Mouse (Mus musculus) cerebellum, adult 8-10 months (tissue): ENCODE measurements at regions not wholly inside any gene's neighbourhood (a gene's known extent, or its start where the extent isn't known, plus 50 kb on each side); places are given as distances from the start of the nearest gene placed in this dataset.

Experiments
- DNase-seq: peaks from one replicate; pipeline ENCODE4 v3.0.0; 2022

DNA sequence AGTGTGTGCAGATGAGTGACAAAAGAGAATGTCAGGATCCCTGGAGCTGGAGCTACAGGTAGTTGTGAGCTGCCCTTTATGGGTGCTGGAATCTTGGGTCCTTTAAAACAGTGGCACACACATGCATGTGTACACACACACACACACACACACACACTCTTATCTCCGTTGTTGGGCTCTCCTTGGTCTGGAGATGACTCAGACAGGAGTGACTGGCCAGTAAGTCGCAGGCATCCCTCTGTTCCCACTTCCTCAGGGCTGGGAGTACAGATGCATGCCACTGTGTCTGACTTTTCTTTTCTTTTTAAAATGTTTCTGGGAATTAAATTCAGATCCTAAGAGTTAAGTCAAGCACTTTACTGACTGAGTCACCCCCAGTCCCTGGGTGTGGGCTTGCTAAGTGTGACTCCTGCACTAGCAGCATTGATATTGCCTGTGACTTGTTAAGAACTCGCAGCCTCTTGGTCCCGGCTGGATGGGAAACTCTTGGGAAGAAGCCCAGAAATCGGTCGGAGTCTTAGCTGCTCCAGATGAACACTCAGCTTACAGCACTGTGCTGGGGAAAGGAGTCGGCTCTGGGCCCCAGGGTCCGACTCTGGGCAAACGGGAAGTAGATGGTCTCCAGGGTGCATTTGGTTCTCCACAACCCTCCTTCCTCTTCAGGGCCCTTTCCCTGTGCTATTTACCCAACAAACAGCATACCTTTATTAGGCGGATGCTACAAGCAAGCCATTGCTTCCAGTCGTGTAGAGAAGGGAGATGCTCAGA lies 233.0 kb upstream of the Cxcr4 start:
- no peak for DNase-seq

GRCm38 (mm10) chr1:128824235-128824634 lies 232.1 kb upstream of the Cxcr4 start:
- peak; percentile 36 for DNase-seq

- DNase-seq, result no peak
These were observed 229.9 kb upstream of the Cxcr4 start for GRCm38 (mm10) chr1:128821991-128822390.

GRCm38 (mm10) chr1:128820527-128820926 lies 228.4 kb upstream of the Cxcr4 start:
- no peak for DNase-seq

DNA sequence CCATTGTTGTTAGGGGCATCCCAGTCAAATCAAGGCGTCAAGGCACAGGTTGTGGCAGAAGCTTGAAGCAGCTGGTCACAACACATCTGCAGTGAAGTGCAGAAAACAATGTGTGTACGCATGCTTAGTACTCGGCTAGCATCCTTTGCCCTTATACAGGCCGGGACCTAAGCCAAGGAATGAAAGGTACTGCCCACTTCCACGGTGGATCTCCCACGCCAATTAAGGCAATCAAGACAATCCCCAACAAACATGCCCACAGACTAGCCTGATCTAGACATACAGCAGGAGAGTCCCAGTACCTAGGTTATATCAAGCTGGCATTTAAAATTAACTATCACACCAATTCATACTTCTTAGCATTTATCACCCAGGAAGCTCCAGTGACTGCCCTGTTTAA lies 227.5 kb upstream of the Cxcr4 start:
- DNase-seq, result no peak

DNA sequence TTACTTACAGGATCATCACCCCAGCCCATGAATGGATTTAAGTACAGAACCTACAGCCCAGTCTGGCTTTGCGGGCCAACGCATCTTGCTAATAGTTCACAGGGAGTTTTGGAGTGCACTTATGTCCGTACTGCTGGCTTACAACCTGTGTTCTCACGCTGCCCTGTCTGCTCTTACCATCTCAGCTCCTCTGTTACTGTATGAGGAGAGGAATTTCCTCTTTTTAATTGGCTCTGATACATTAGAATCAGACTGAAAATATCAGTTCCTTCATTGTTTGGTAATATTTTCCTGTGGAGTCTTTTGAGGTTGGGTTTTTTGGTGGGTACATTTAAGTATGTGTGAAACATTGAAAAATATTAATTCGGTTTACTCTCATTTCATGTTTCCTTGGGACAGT lies 221.3 kb upstream of the Cxcr4 start:
- no peak for DNase-seq

DNA sequence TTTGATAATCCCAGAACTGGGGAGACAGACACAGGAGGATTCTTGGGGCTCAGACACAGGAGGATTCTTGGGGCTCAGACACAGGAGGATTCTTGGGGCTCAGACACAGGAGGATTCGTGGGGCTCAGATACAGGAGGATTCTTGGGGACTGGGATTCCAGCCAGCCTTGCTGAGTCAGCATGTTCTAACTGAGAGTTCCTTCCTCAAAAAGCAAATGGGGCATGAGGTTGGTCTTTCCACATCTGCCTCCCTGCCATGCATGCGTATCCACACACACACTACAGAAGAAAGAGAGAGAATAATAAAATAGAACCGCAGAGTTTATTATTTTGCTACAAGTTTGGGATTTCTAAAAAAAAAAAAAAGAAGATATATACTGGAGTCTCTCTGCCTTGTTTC lies 218.8 kb upstream of the Cxcr4 start:
- DNase-seq, result no peak

GRCm38 (mm10) chr1:128810094-128810493 lies 218.0 kb upstream of the Cxcr4 start:
- DNase-seq, result no peak

DNA sequence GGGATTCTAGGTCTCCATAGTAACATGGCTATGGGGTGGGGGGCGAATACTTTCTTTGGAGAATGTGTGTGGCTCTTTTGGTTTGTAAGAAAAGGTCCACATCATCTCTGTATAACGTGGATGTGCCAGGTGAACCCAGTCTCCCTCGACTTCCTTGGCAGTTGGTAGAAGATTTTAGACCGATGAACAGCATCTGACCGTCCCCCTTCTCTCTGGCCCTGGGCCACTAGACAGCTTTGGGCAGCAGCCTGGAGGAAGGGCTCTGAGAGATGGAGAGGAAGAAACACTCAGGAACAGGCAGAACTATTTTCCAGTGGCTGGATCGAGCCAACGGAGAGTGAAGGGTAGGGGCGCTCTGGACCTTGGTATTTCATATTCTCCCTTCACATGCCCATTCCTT lies 217.5 kb upstream of the Cxcr4 start:
- no peak for DNase-seq

DNA sequence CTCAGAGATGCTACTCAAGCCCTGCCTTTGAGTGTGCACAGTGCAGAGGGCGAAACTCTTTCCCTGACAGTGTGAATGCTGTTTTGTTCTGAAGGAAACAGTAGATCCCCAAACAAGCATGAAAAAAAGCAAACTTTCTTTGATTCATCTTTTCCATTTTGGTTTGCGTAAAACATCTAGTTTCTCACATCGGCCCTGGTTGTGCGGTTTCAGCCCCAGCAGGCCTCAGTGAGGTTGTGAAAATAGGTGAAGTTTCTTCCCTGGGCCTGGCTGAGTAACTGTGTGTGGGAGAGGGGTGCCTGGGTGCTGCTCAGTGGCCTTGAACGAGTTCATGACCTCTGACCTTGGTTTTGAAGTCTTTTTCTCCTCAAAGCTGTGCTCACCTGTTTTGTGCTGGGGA lies 216.5 kb upstream of the Cxcr4 start:
- no peak for DNase-seq

GRCm38 (mm10) chr1:128805687-128806653 lies 213.9 kb upstream of the Cxcr4 start:
- no peak for DNase-seq

DNA sequence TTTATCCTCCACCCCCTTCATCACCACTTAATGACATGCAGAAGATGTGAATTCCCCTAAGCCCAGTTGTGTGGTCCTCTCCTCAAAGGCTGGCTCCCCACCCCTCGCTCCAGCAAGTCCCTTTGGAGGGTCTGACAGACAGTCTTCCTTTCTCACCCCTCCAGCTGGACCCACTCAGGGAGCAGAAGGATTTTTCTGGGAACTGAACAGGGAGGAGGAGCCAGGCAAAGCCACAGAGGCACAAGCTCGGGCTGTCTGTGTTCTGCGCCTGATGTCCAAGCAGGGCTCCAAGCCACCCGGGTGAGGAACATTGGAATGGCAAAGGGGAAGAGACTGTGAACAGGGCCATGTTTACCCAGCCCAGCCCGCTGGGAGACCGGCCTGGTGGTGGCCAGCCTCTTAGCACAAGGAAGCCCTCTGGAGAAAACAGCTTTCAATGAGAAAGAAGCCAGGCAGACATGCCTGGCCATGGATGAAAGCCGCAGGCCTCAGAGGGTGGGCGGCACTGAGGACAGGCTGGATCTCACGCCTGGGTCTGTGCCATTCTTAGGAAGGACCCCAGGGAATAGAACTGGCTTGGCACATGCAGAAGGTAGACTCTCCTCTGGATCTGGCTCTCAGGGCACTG lies 211.5 kb upstream of the Cxcr4 start:
- DNase-seq, result no peak

DNA sequence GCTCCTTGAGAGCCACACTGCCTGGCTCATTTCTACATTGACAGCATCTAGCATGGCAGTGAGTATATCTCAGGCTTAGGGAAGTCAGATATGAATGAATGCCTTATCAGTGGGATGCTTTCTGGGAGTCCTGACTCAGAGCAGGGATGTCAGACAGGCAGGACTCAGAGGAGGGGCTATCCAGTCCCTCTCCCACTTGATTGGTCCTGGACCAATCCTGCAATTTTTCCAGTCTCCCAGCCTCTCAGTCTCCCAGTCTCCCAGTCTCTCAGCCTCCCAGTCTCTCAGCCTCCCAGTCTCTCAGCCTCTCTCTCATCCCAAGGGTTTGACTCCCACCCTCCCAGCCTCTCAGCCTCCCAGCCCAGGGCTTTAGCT lies 211.0 kb upstream of the Cxcr4 start:
- DNase-seq, result no peak

GRCm38 (mm10) chr1:128798721-128799120 lies 206.6 kb upstream of the Cxcr4 start:
- DNase-seq, result no peak

GRCm38 (mm10) chr1:128795654-128796053 lies 203.6 kb upstream of the Cxcr4 start:
- no peak for DNase-seq

GRCm38 (mm10) chr1:128790881-128791280 lies 198.8 kb upstream of the Cxcr4 start:
- no peak for DNase-seq

DNA sequence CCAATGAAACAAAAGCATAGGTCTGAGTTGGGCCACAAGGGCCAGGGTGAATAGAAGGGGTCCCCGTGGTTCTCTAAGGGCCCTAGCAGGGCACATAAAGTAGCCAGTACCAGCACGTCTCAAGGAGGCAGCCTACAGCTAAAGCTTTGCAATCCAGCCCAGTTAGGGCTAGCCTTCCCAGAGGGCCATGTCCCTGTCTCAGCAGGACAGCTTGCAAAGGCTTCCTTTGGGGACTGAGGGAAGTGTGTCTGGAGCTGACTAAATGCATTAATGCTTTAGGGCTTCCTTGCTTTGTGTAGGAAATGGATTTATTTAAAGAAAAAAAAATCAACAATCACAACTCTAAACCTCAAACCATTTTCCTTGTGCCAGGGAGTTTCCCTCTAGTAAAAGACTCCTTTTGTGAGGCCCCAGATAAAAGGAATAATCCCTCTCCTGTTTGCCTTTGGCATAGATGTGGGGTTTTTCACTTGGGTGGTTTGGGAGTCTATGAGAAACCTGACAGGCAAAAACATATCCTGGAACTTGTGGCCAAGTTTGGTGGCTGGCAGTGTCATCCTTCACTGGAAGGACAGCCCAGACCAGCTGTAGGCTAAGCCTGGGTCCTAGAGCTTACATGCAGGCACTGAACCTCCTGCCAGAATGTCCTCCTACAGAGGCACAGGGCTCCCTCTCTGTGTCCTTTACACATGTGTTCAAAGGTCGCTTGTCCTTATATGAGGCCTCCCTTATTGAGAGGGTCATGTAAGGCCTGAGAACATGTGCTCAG lies 197.7 kb upstream of the Cxcr4 start:
- no peak for DNase-seq

DNA sequence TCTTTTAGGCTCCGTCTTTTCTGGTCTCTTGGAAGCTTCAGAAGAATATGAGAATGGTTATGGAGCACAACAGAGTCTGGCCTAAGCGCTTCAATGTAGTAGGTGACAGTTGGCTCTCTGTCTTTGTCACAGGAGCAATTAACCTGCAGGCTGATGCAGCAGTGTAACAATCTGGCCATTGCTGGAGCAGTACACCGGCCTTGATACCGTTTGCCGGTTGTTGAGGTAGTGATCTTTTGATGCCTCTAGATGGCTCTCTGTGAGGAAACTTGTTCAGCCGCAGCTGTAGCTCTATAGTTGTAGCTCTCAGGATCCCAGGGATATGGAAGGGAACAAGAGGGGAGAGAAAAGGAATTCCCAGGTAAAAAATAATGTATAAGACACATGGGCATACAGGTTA lies 196.1 kb upstream of the Cxcr4 start:
- DNase-seq, result no peak

- no peak for DNase-seq
These were observed 195.0 kb upstream of the Cxcr4 start for GRCm38 (mm10) chr1:128786941-128787569.

GRCm38 (mm10) chr1:128782286-128782685 lies 190.2 kb upstream of the Cxcr4 start:
- DNase-seq, result no peak

DNA sequence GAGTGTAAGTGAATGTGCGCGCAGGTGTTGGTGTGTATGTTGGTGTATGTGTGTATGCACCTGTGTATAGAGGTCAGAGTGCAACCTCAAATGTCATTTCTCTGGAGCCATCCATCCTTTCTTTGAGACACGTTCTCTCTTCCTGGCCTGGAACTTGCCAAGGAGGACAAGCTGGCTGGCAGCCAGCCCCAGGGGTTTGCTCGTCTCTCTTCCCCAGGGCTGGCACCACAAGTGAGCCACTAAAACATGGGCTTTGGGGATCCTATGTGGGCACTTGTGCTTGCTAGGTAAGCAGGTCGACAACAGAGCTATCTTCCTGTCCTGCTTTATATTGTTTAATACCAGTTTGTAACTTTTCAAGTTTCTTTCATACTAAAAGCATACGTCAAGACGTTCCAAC lies 189.8 kb upstream of the Cxcr4 start:
- no peak for DNase-seq

GRCm38 (mm10) chr1:128781311-128781710 lies 189.2 kb upstream of the Cxcr4 start:
- DNase-seq, result no peak
